Mouse (Mus musculus) CD4-positive, CD25-positive, alpha-beta regulatory T cell (primary cell): ENCODE measurements around the gene Btbd8. TPM values are rescaled to one million over a fixed set of nuclear protein-coding genes. Genes with fewer than 3 reads are reported as not detected.

Source experiments
- polyA plus RNA-seq: library from polyadenylated mRNA; unstranded; fragments of 100-300 nt; shearing (Covaris generic); gene quantifications from one replicate; pipeline ENCODE4 v1.2.1, GENCODE M21; 2017

Btbd8 gene
- 7.9 TPM for polyA plus RNA-seq

GRCm38 (mm10) chr5:107437464-107438281 is at the start of gene Btbd8:
Gene Btbd8, plus strand, starts transcription at chr5:107437997.

GRCm38 (mm10) chr5:107402436-107402835 is 35.4 kb upstream of the Btbd8 start, which contains the start of gene Ephx4:
Gene Ephx4, plus strand, starts transcription at chr5:107402736.

GRCm38 (mm10) chr5:107431249-107431648 is 6.5 kb upstream of the Btbd8 start, which contains the start of gene Lpcat2b:
Gene Lpcat2b, plus strand, starts transcription at chr5:107431549.

GRCm38 (mm10) chr5:107507321-107507720 is 69.5 kb downstream of the Btbd8 start, which contains the start of gene Gm42669:
Gene Gm42669, plus strand, starts transcription at chr5:107507621.

GRCm38 (mm10) chr5:107534581-107534980 is 96.8 kb downstream of the Btbd8 start, which contains the start of gene 1700028K03Rik:
Gene 1700028K03Rik, plus strand, starts transcription at chr5:107534709.

Other genes starting within 250 kb of the Btbd8 start
- 13.3 TPM for gene Tgfbr3, start 148.4 kb upstream of the Btbd8 start, polyA plus RNA-seq
- gene Brdt, start 106.8 kb upstream of the Btbd8 start, polyA plus RNA-seq = 0.57 TPM
- 2.3 TPM for gene Ephx4, start 35.3 kb upstream of the Btbd8 start, polyA plus RNA-seq
- gene Lpcat2b, start 6.4 kb upstream of the Btbd8 start, polyA plus RNA-seq = not detected
- 0.35 TPM for gene Gm42669, start 69.6 kb downstream of the Btbd8 start, polyA plus RNA-seq
- 0.19 TPM for gene 1700028K03Rik, start 96.7 kb downstream of the Btbd8 start, polyA plus RNA-seq
- gene Rpap2, start 159.4 kb downstream of the Btbd8 start, polyA plus RNA-seq = 33.4 TPM
- 18.3 TPM for gene Glmn, start 159.9 kb downstream of the Btbd8 start, polyA plus RNA-seq